Mouse (Mus musculus): ENCODE data around the gene Aloxe3.

DNA sequence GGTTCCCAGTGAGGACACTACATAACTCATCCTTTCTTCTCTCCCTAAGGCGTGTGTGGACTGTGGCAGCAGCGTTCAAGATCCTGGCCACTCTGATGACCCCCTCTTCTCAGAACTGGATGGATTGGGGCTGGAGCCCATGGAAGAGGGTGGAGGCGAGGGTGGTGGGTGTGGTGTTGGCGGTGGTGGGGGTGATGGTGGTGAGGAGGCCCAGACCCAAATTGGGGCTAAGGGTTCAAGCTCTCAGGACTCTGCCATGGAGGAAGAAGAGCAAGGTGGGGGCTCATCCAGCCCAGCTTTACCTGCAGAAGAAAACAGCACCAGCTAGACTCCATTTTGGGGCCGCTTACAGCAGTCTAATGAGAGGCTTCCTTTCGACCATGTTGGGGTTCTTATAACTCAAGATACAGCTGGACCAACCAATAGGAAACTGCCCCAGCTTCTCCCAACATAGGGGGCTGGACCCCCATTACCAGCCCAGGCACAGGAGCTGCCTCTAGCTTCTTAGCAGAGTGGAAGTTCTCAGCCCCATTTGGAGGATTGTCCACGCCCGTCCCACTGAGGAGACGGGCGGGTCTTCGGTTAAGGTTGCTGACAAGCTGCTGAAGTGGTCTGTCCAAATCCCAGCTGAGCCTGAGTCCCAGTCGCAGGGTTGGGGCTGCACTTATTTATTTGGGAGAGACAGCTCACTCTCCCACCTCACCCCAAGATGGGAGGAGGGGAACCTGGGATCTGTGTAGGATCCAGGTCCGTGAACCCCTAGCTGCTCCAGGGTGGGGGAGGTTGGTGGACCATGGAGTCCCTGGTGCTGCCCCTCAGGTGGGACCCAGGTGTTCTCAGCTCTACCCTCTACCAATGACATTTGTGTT is 16.4 kb upstream of the Aloxe3 start:
- no peak for TF ChIP-seq CTCF (IDR thresholded peaks at IDR 0.05; ENCODE audit: borderline replicate concordance, extremely low read depth, insufficient read depth, insufficient read length)
- TF ChIP-seq POLR2A (IDR thresholded peaks at IDR 0.05; ENCODE audit: borderline replicate concordance, extremely low read depth, insufficient read depth, insufficient read length, poor library complexity, severe bottlenecking): no peak

Data from brain, embryonic 14.5 days (tissue).